In genomic region chr7:102361297-102361696, GRCm38 (mm10) we compare ENCODE assay signal across 22 mouse cellular contexts.
A peak's percentile ranks its signal among the peaks of the same experiment; 100 is the strongest.
DNase-seq lines count a peak whose midpoint lies in the region; ATAC-seq and TF ChIP-seq lines count a peak whose summit lies in the region.
"Had no signal": no experiment of that assay in that cellular context is flagged by ENCODE, and none has a peak within 500 bp of the region (broad histone marks: within the 10 kb centered on the region; RNA-seq: fewer than 3 reads in every experiment).

No protein-coding gene starts in this region.

- in situ Hi-C loops in Patski (cut with MboI; ENCODE audit: low pct_unique_long_range_greater_than_20kb), result no loop called here

- 59% methylated on average over 2 of the region's 2 CpGs for WGBS in forebrain, embryonic 13.5 days

- no peaks in the 10 kb centered on the region for H3K36me3 ChIP-seq in forebrain, embryonic 13.5 days (ENCODE audit: poor library complexity, severe bottlenecking)
- H3K36me3 ChIP-seq: embryonic facial prominence, embryonic 13.5 days; embryonic facial prominence, embryonic 15.5 days; forebrain, embryonic 10.5 days; forebrain, embryonic 12.5 days; forebrain, embryonic 15.5 days had no signal

- H3K9me3 ChIP-seq in forebrain, embryonic 13.5 days (replicated peaks), result no peaks in the 10 kb centered on the region
- H3K9me3 ChIP-seq: embryonic facial prominence, embryonic 13.5 days; embryonic facial prominence, embryonic 15.5 days; forebrain, embryonic 10.5 days; forebrain, embryonic 12.5 days; forebrain, embryonic 15.5 days had no signal

- no peak overlapping the region for H3K4me2 ChIP-seq in forebrain, embryonic 13.5 days
- H3K4me2 ChIP-seq: embryonic facial prominence, embryonic 13.5 days; embryonic facial prominence, embryonic 15.5 days; forebrain, embryonic 12.5 days; forebrain, embryonic 15.5 days had no signal

- no peak overlapping the region for H3K9ac ChIP-seq in forebrain, embryonic 13.5 days
- H3K9ac ChIP-seq: embryonic facial prominence, embryonic 13.5 days; embryonic facial prominence, embryonic 15.5 days; forebrain, embryonic 12.5 days; forebrain, embryonic 15.5 days; forebrain, postnatal 0 days had no signal

- no peak overlapping the region for H3K4me3 ChIP-seq in gastrocnemius, adult 2 months
- H3K4me3 ChIP-seq in forebrain, embryonic 13.5 days, result no peak overlapping the region
- H3K4me3 ChIP-seq: embryonic facial prominence, embryonic 13.5 days; embryonic facial prominence, embryonic 15.5 days; erythroblast, embryonic 14.5 days; forebrain, embryonic 10.5 days; forebrain, embryonic 12.5 days; forebrain, embryonic 15.5 days had no signal

- intact Hi-C loops in gastrocnemius, adult 2 months (cut with DNase I), result no loop called here
- intact Hi-C loops in gastrocnemius, postnatal 14 days (cut with DNase I; ENCODE audit: low total_unique reads), result no loop called here

- no peaks in the 10 kb centered on the region for H3K4me1 ChIP-seq in forebrain, embryonic 13.5 days
- H3K4me1 ChIP-seq: embryonic facial prominence, embryonic 13.5 days; embryonic facial prominence, embryonic 15.5 days; forebrain, embryonic 10.5 days; forebrain, embryonic 12.5 days; forebrain, embryonic 15.5 days had no signal

- POLR2A ChIA-PET in Patski (lab: Charles Lee), result no interaction called here

- peak overlapping the region; percentile 43 for H3K27ac ChIP-seq in gastrocnemius, adult 2 months
- no peak overlapping the region for H3K27ac ChIP-seq in forebrain, embryonic 13.5 days
- H3K27ac ChIP-seq: embryonic facial prominence, embryonic 13.5 days; embryonic facial prominence, embryonic 15.5 days; forebrain, embryonic 10.5 days; forebrain, embryonic 12.5 days; forebrain, embryonic 15.5 days had no signal

- no peak for DNase-seq in gastrocnemius, adult 2 months
- no peak for DNase-seq in gastrocnemius, postnatal 14 days
- no peak for DNase-seq in Patski (ENCODE audit: low read depth, low spot score)
- DNase-seq in kidney, postnatal 25 days, result no peak
- DNase-seq: adrenal gland, adult 2 months; adrenal gland, postnatal 10 days; adrenal gland, postnatal 25 days; cerebellum, adult 11 months; cerebellum, adult 18-20 months; cerebellum, adult 8-10 months; cerebellum, adult 9-11 months; cerebellum, postnatal 14 days; cerebellum, postnatal 36 days; embryo, embryonic 11 days; forebrain, postnatal 0 days had no signal

- no peak for TF ChIP-seq CTCF in gastrocnemius, adult 2 months (IDR thresholded peaks at IDR 0.05)
- TF ChIP-seq CTCF in Patski (IDR thresholded peaks at IDR 0.05), result no peak

- peak; percentile 87 for ATAC-seq in Patski
- no peak for ATAC-seq in forebrain, embryonic 13.5 days
- ATAC-seq: forebrain, embryonic 15.5 days; forebrain, postnatal 0 days had no signal

- no peaks in the 10 kb centered on the region for H3K27me3 ChIP-seq in Patski
- H3K27me3 ChIP-seq in forebrain, embryonic 13.5 days, result no peaks in the 10 kb centered on the region
- H3K27me3 ChIP-seq: embryonic facial prominence, embryonic 13.5 days; embryonic facial prominence, embryonic 15.5 days; forebrain, embryonic 12.5 days; forebrain, embryonic 15.5 days had no signal

- CTCF ChIA-PET in Patski (lab: Charles Lee), result no interaction called here
